Mouse (Mus musculus): Measurements from ENCODE around the gene Cdnf.
A peak's percentile ranks its signal among the peaks of the same experiment; 100 is the strongest.

DNA sequence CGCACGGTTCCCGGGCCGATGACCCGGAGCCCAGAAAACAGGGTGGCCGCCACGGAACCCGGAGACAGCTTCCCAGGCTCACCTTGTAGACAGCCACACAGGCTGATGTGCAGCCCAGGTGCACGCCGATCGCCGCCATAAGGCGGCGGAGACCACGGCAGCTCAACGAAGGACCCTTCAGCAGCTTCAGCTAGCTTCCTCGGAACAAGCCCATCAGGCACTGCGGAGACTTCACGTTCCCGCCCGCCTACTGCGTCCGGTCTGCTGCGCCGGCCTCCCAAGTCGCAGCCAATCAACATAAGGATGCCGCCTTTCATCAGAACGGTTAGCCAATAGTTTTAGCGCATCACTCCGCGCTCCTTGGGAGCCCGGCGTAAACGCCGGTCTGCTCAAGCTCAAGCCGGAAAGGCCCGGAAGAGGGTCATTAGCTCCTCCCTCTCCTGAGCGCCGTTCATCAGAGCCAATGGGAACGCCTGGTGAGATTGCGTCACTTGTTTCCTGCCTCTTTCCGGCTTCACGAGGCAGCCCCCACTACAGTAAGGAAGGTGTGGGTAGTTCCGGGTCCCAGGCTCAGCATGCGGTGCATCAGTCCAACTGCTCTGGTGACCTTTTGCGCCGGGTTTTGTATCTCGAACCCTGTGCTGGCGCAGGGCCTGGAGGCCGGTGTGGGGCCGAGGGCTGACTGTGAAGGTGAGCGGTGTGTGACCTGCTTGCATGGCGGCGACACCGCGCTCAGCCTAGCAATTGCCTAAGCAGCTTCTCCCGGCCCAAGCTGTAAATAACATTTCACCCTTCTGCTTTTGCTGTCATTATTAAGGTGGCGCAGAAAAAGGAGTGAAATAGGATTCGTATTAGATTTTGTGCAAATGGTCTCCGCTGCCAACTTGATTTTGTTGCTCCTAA, at the start of gene Cdnf, which contains the start of the genes Gm45902 and Hspa14:
- TF ChIP-seq CTCF (IDR thresholded peaks at IDR 0.05; ENCODE audit: extremely low read depth, insufficient read length, insufficient replicate concordance, low read depth, low read length) (no peak), POLR2A (IDR thresholded peaks at IDR 0.05; ENCODE audit: low read depth, low read length) (peak; percentile 59; the same call in 1 of the 2 replicates)

Data from small intestine, adult 2 months (tissue).